Mouse (Mus musculus) stomach, embryonic 14.5 days (tissue): Measurements from ENCODE around the gene Gm49361. TPM values are rescaled to one million over a fixed set of nuclear protein-coding genes. Genes with fewer than 3 reads are reported as not detected.
A peak's percentile ranks its signal among the peaks of the same experiment; 100 is the strongest.

Source experiments
- ATAC-seq: fragments of 200-750 bp; cut with Nextera tagmentation; 2 replicates; pipeline ENCODE4 v1.8.0; 2017; ENCODE audit warnings: low read depth, moderate TSS enrichment; ENCODE audit not compliant: insufficient number of reproducible peaks, insufficient read depth, low FRiP score
- H3K27ac ChIP-seq: fragments of 300-500 bp; sonication (generic); 2 replicates; pipeline ENCODE4 v1.5.1; 2014; ENCODE audit warnings: mild to moderate bottlenecking, low read length, moderate library complexity, mixed read lengths
- H3K27me3 ChIP-seq: fragments of 300-500 bp; sonication (generic); 2 replicates; pipeline ENCODE4 v1.6.1; 2014; ENCODE audit warnings: low read length, control low read depth, mixed read lengths; ENCODE audit not compliant: control insufficient read depth, insufficient read depth
- H3K36me3 ChIP-seq: fragments of 300-500 bp; sonication (generic); 2 replicates; pipeline ENCODE4 v1.6.1; 2014; ENCODE audit warnings: mild to moderate bottlenecking, control low read depth, low read length, moderate library complexity, mixed read lengths; ENCODE audit not compliant: control insufficient read depth, insufficient read depth
- H3K4me1 ChIP-seq: fragments of 300-500 bp; sonication (generic); 2 replicates; pipeline ENCODE4 v1.6.1; 2014; ENCODE audit warnings: low read length, control low read depth, mixed read lengths; ENCODE audit not compliant: control insufficient read depth, insufficient read depth
- H3K4me2 ChIP-seq: fragments of 300-500 bp; sonication (generic); replicated peaks from 2 replicates; pipeline ENCODE4 v1.6.1; 2014; ENCODE audit warnings: low read depth, low read length, control low read depth
- H3K4me3 ChIP-seq: fragments of 300-500 bp; sonication (generic); 2 replicates; pipeline ENCODE4 v1.5.1; 2014; ENCODE audit warnings: low read depth, low read length, control low read depth
- H3K9ac ChIP-seq: fragments of 300-500 bp; sonication (generic); replicated peaks from 2 replicates; pipeline ENCODE4 v1.6.1; 2014; ENCODE audit warnings: low read depth, mild to moderate bottlenecking, control low read depth, low read length, moderate library complexity, mixed read lengths
- H3K9me3 ChIP-seq: fragments of 300-500 bp; sonication (generic); 2 replicates; pipeline ENCODE4 v1.6.1; 2016; ENCODE audit warnings: low read depth, low read length, control low read depth; ENCODE audit not compliant: control insufficient read depth
- WGBS: fragments of 180-500 bp; shearing (Covaris S2); extraction: QIAGEN DNeasy Blood & Tissue Kit; methylation state at CpG from one replicate; pipeline ENCODE4 v1.1.7; 2014; 5-methylcytosine and 5-hydroxymethylcytosine counted together
- polyA plus RNA-seq: library from polyadenylated mRNA; unstranded; fragments of >200 nt; fragmentation: Nextera tagmentation; extraction: Ambion mirVana; gene quantifications from 2 replicates; pipeline ENCODE4 v1.2.1, GENCODE M21; 2014

Gm49361 gene
- polyA plus RNA-seq, 1 experiment from 2014 or later: not detected

DNA sequence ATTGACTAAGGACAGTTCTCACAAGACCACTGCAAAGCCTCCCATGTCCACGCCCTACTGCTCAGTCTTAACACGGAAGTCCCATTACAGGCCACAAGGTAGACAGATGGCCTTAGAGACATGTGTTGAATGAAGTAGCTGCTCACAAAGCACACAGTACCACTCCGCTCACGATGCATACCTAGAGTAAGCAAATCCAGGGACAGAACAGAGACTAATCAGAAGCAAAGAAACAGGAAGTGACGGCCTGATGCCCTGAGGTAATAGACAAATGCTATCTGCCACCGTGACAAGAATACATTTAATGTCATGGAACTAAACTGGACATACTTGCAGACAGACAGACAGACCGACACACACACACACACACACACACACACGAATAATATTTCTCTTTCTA is 5.3 kb downstream of the Gm49361 start:
- no peaks in the 10 kb centered on the region for H3K9me3 ChIP-seq
- H3K4me1 ChIP-seq: peaks cover 28% of the 10 kb centered on the region
- H3K27me3 ChIP-seq: no peaks in the 10 kb centered on the region
- ATAC-seq: no peak
- no peaks in the 10 kb centered on the region for H3K36me3 ChIP-seq
- H3K9ac ChIP-seq: no peak overlapping the region
- WGBS: 79% methylated on average over 8 of the region's 8 CpGs
- H3K4me2 ChIP-seq: no peak overlapping the region
- H3K4me3 ChIP-seq: no peak overlapping the region
- H3K27ac ChIP-seq: no peak overlapping the region

DNA sequence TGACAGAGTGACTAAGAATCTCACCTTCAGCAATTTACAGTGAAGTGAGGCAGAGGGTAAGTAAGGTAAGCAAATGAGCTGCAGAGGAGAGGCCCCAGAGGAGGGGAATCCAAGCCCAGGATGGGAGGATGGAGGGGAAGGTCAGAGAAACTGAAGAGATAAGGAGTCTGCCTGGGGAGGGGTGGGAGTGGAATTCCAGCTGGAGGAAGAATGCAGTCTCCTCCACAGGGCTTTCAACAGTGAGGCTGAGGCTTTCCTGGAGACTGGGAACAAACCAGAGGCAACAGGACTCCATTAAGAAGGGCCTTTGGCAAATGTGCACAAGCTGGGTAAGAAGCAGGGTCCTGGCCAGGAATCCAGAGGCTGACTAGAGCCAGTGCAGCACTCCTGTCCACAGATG is 8.8 kb downstream of the Gm49361 start:
- Histone ChIP-seq H3K36me3 (peaks cover 7% of the 10 kb centered on the region), H3K27me3 (no peaks in the 10 kb centered on the region), H3K4me2 (no peak overlapping the region), H3K4me1 (peaks cover 26% of the 10 kb centered on the region), H3K9ac (no peak overlapping the region), H3K27ac (peak overlapping the region; percentile 2; the same call in 1 of the 2 replicates), H3K4me3 (no peak overlapping the region), H3K9me3 (no peaks in the 10 kb centered on the region)
- no peak for ATAC-seq

- H3K4me3 ChIP-seq: no peak overlapping the region
- no peak overlapping the region for H3K4me2 ChIP-seq
- peaks cover 7% of the 10 kb centered on the region for H3K36me3 ChIP-seq
- peaks cover 30% of the 10 kb centered on the region for H3K4me1 ChIP-seq
- H3K27me3 ChIP-seq: no peaks in the 10 kb centered on the region
- no peak overlapping the region for H3K9ac ChIP-seq
- H3K9me3 ChIP-seq: no peaks in the 10 kb centered on the region
- ATAC-seq: no peak
- WGBS: 40% methylated on average over 4 of the region's 4 CpGs
- H3K27ac ChIP-seq: no peak overlapping the region
Observed at GRCm38 (mm10) chr14:57736141-57736540, 9.8 kb downstream of the Gm49361 start.

DNA sequence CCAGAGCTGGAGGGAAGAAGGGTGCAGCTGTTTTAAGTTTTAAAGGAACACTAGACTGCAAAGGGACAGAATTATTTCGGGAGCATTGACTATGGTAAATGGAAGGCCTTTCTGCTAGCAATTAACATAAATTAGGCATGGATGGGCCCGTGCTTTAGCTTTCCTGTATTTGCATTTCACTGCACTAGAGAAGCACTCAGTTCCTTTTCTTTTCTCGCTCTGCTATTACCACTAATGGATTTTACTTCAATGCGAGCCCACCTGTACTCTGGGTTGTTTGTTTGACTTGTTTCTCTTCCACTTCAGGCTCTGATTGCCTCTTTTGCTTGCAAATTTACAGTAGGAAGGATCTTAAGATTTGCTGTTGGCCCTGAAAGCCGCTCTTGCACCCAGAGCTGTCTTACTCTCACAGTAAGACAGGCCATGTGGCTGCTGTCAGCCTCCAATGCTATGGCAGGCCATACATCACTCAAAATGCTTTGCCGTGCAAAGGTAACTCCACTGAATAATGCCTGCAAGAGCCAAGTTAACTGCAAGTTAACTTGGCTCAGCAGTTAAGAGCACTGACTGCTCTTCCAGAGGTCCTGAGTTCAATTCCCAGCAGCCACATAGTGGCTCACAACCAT is 13.1 kb downstream of the Gm49361 start:
- H3K27ac ChIP-seq: no peak overlapping the region
- no peaks in the 10 kb centered on the region for H3K27me3 ChIP-seq
- WGBS: 48% methylated on average over 6 of the region's 6 CpGs
- no peak overlapping the region for H3K9ac ChIP-seq
- no peak for ATAC-seq
- H3K4me1 ChIP-seq: peaks cover 43% of the 10 kb centered on the region
- H3K36me3 ChIP-seq: peaks cover 7% of the 10 kb centered on the region
- H3K4me2 ChIP-seq: no peak overlapping the region
- no peaks in the 10 kb centered on the region for H3K9me3 ChIP-seq
- H3K4me3 ChIP-seq: no peak overlapping the region

GRCm38 (mm10) chr14:57730527-57730926 is 15.4 kb downstream of the Gm49361 start:
- H3K27ac ChIP-seq: peak overlapping the region; percentile 75; the same call in 1 of the 2 replicates
- H3K9me3 ChIP-seq: peaks cover 6% of the 10 kb centered on the region; the same call in 1 of the 2 replicates
- 38% methylated on average over 9 of the region's 9 CpGs for WGBS
- 0 out of 2 replicates have a peak overlapping the region, but pooled peaks have one; percentile 2 for H3K4me2 ChIP-seq
- no peak overlapping the region for H3K4me3 ChIP-seq
- peaks cover 28% of the 10 kb centered on the region for H3K4me1 ChIP-seq
- peak; percentile 60; the same call in 1 of the 2 replicates for ATAC-seq
- no peaks in the 10 kb centered on the region for H3K27me3 ChIP-seq
- peaks cover 7% of the 10 kb centered on the region for H3K36me3 ChIP-seq
- H3K9ac ChIP-seq: 0 out of 2 replicates have a peak overlapping the region, but pooled peaks have one; percentile 18

DNA sequence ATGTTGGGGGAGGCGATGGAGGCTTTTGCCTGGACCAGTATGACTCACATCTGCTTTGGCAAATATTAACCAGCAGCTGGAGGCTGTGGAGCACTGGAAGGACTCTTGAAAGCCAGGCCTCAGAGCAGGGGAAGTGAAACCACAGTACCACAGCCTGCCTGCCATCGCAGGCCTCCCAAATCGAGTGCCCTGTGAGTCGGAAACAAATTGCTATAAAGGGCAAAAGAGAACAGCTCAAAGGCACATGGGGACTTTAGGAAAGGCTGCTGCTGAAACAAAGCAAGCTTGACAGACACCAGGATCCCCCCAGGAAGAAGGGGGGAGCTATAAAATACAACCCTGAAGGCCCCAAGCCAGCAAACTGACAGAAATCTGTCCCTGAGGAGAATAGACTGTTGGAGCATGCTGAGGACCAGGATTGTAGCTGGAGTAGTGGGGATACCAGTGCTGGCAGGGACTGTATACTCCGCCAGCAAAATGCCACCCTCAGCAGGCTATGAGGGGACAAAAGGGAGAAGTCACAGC is 15.9 kb downstream of the Gm49361 start:
- Histone ChIP-seq H3K27me3 (no peaks in the 10 kb centered on the region), H3K9me3 (peaks cover 6% of the 10 kb centered on the region; the same call in 1 of the 2 replicates), H3K4me2 (0 out of 2 replicates have a peak overlapping the region, but pooled peaks have one; percentile 2), H3K4me1 (peaks cover 24% of the 10 kb centered on the region), H3K4me3 (no peak overlapping the region), H3K9ac (0 out of 2 replicates have a peak overlapping the region, but pooled peaks have one; percentile 18), H3K27ac (peak overlapping the region; percentile 75; the same call in 1 of the 2 replicates), H3K36me3 (peaks cover 7% of the 10 kb centered on the region)
- WGBS: 50% methylated on average over 5 of the region's 5 CpGs
- ATAC-seq: peak; percentile 80

DNA sequence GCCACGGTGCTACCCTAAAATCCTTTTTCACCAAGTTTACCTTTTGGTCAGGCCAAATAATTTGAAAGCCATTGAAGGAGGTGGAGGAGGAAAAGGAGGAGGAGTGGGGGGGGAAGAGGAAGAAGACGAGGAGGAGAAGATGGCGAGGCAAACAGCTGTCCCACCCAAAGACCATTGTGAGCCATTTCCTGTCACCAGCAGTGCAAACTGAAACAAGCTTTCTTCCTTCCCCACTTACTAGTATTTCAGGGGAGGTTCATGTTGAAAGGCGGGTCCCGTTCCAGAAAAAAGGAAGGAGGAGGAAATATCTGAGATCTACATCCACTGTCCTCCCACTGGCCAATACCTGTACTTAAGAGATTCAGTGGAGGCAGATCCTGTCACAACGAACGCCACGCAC is 16.5 kb downstream of the Gm49361 start:
- WGBS: 76% methylated on average over 8 of the region's 8 CpGs
- Histone ChIP-seq H3K4me1 (peaks cover 23% of the 10 kb centered on the region), H3K9ac (no peak overlapping the region), H3K27ac (peak overlapping the region; percentile 75; the same call in 1 of the 2 replicates), H3K36me3 (peaks cover 9% of the 10 kb centered on the region), H3K4me3 (no peak overlapping the region), H3K9me3 (peaks cover 6% of the 10 kb centered on the region; the same call in 1 of the 2 replicates), H3K4me2 (no peak overlapping the region), H3K27me3 (no peaks in the 10 kb centered on the region)
- no peak for ATAC-seq

GRCm38 (mm10) chr14:57726172-57726571 is 19.7 kb downstream of the Gm49361 start:
- H3K27ac ChIP-seq: no peak overlapping the region
- no peaks in the 10 kb centered on the region for H3K27me3 ChIP-seq
- H3K9ac ChIP-seq: no peak overlapping the region
- ATAC-seq: no peak
- no peak overlapping the region for H3K4me2 ChIP-seq
- no peak overlapping the region for H3K4me3 ChIP-seq
- peaks cover 14% of the 10 kb centered on the region for H3K4me1 ChIP-seq
- peaks cover 11% of the 10 kb centered on the region; the same call in 1 of the 2 replicates for H3K36me3 ChIP-seq
- 78% methylated on average over 8 of the region's 8 CpGs for WGBS
- H3K9me3 ChIP-seq: peaks cover 6% of the 10 kb centered on the region; the same call in 1 of the 2 replicates
